Mouse (Mus musculus) forebrain, embryonic 15.5 days (tissue): Measurements from ENCODE around the gene Creg1. TPM values are rescaled to one million over a fixed set of nuclear protein-coding genes. Genes with fewer than 3 reads are reported as not detected.

Experiments used
- ATAC-seq: fragments of 200-750 bp; cut with Nextera tagmentation; replicated peaks from 2 replicates; pipeline ENCODE4 v1.8.0; 2017; ENCODE audit warnings: mild to moderate bottlenecking, moderate TSS enrichment, moderate library complexity
- H3K27ac ChIP-seq: fragments of 300-500 bp; sonication (generic); replicated peaks from 2 replicates; pipeline ENCODE4 v1.5.1; 2015; ENCODE audit warnings: mild to moderate bottlenecking, inconsistent platforms
- H3K27me3 ChIP-seq: fragments of 300-500 bp; sonication (generic); 2 replicates; pipeline ENCODE4 v1.6.1; 2015; ENCODE audit warnings: inconsistent platforms
- H3K36me3 ChIP-seq: fragments of 300-500 bp; sonication (generic); 2 replicates; pipeline ENCODE4 v1.6.1; 2015; ENCODE audit warnings: mild to moderate bottlenecking, inconsistent platforms
- H3K4me1 ChIP-seq: fragments of 300-500 bp; sonication (generic); 2 replicates; pipeline ENCODE4 v1.6.1; 2015; ENCODE audit warnings: inconsistent platforms
- H3K4me2 ChIP-seq: fragments of 300-500 bp; sonication (generic); replicated peaks from 2 replicates; pipeline ENCODE4 v1.6.1; 2015; ENCODE audit warnings: mild to moderate bottlenecking, inconsistent platforms
- H3K4me3 ChIP-seq: fragments of 300-500 bp; sonication (generic); 2 replicates; pipeline ENCODE4 v1.5.1; 2015; ENCODE audit warnings: mild to moderate bottlenecking, inconsistent platforms
- H3K9ac ChIP-seq: fragments of 300-500 bp; sonication (generic); replicated peaks from 2 replicates; pipeline ENCODE4 v1.6.1; 2015; ENCODE audit warnings: mild to moderate bottlenecking, inconsistent platforms
- H3K9me3 ChIP-seq: fragments of 300-500 bp; sonication (generic); 2 replicates; pipeline ENCODE4 v1.6.1; 2016; ENCODE audit warnings: inconsistent platforms
- WGBS: fragments of 180-500 bp; shearing (Covaris S2); methylation state at CpG from one replicate; pipeline ENCODE4 v1.1.7; 2015; ENCODE audit warnings: mixed read lengths; 5-methylcytosine and 5-hydroxymethylcytosine counted together
- polyA plus RNA-seq: library from polyadenylated mRNA; unstranded; fragments of >200 nt; fragmentation: Nextera tagmentation; extraction: Ambion mirVana; gene quantifications from 2 replicates; pipeline ENCODE4 v1.2.1, GENCODE M21; 2015

The Creg1 gene
- polyA plus RNA-seq, 1 experiment from 2014 or later, result 18.3 TPM

DNA sequence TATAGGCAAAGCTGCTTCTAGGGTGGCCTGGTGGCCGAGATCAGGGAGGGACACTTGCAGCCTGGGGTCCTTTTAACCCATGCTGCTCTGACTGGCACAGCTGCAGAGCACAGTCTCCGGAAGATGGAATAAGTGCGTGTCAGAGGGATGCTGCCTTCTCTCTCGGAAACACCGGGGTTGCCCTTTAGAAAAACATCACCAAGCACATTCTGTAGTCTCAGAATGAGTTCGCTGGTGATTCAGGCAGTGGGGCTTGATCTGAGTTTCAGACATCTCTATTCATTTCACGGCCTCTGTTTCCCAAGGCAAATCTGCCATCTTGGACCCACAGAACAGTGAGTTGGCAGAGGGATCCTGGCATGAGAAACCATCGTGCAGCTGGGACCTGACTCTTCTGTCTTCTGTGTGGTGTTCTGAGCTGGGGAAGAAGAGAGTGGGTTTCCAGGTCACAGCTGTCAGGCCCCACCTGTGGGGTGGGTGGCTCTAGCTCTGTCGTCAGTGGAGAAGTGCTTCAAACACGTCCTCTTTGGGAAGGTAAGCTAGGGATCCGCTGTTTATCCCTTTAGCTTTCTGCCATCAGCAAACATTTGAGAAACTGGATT lies 38.3 kb downstream of the Creg1 start:
- no peak overlapping the region for H3K4me3 ChIP-seq
- H3K4me1 ChIP-seq, result no peaks in the 10 kb centered on the region
- no peak overlapping the region for H3K9ac ChIP-seq
- ATAC-seq, result no peak
- no peaks in the 10 kb centered on the region for H3K36me3 ChIP-seq
- H3K9me3 ChIP-seq, result no peaks in the 10 kb centered on the region
- no peak overlapping the region for H3K4me2 ChIP-seq
- H3K27me3 ChIP-seq, result no peaks in the 10 kb centered on the region
- no peak overlapping the region for H3K27ac ChIP-seq
- 82% methylated on average over 11 of the region's 11 CpGs for WGBS

- Histone ChIP-seq H3K4me1 (no peaks in the 10 kb centered on the region), H3K4me2 (no peak overlapping the region), H3K4me3 (no peak overlapping the region), H3K27ac (no peak overlapping the region), H3K9me3 (no peaks in the 10 kb centered on the region), H3K9ac (no peak overlapping the region), H3K36me3 (no peaks in the 10 kb centered on the region), H3K27me3 (no peaks in the 10 kb centered on the region)
- no peak for ATAC-seq
- 89% methylated on average over 5 of the region's 5 CpGs for WGBS
Observed at GRCm38 (mm10) chr1:165803107-165803506, 39.6 kb downstream of the Creg1 start.

GRCm38 (mm10) chr1:165804133-165804532 lies 40.6 kb downstream of the Creg1 start:
- Histone ChIP-seq H3K4me3 (no peak overlapping the region), H3K9ac (no peak overlapping the region), H3K27me3 (no peaks in the 10 kb centered on the region), H3K36me3 (no peaks in the 10 kb centered on the region), H3K27ac (no peak overlapping the region), H3K4me1 (no peaks in the 10 kb centered on the region), H3K9me3 (no peaks in the 10 kb centered on the region), H3K4me2 (no peak overlapping the region)
- 87% methylated on average over 4 of the region's 4 CpGs for WGBS
- ATAC-seq, result no peak

DNA sequence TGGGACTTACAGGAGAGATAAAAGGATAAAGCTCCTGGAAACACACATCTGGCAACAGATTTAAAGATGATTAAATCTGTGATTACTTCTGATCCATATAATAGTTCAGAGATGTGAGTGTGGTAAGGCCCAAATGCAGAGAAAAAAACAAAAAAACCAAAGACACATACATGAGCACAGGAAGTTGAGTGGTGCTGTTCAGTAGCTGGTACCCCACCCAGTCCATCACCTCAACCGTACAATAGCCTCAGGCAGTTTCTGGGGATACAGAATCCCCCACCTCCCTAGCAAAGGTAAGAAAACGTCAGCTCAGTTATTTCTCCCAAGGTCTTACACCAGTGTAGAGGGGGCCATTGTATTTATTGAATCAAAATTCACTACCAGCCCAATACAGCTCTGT lies 47.1 kb downstream of the Creg1 start:
- H3K4me3 ChIP-seq, result no peak overlapping the region
- no peaks in the 10 kb centered on the region for H3K36me3 ChIP-seq
- WGBS, result 75% methylated on average over 2 of the region's 2 CpGs
- no peak overlapping the region for H3K27ac ChIP-seq
- peaks cover 22% of the 10 kb centered on the region; the same call in 1 of the 2 replicates for H3K27me3 ChIP-seq
- no peak for ATAC-seq
- H3K4me1 ChIP-seq, result peaks cover 21% of the 10 kb centered on the region
- no peaks in the 10 kb centered on the region for H3K9me3 ChIP-seq
- H3K9ac ChIP-seq, result no peak overlapping the region
- H3K4me2 ChIP-seq, result no peak overlapping the region

DNA sequence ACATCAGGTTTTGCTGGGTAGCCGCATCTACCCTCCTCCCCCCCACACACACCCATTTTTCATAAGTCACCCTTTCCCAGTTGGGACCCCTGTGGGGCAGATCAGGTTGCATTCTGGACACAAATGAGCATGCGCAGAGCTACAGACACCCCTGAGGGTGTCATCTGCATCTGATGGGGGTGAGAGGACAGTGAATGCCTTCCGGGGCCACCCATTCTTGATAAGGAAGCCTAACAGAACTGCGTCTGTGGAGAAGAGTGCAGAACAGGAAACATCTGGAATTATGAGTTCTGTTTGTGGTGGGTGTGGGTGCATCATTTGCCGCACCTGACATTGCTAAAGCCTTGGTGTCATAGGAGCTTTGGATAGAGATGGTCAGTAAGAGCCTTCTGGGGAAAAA lies 47.6 kb downstream of the Creg1 start:
- ATAC-seq, result no peak
- no peak overlapping the region for H3K9ac ChIP-seq
- peaks cover 23% of the 10 kb centered on the region; the same call in 1 of the 2 replicates for H3K27me3 ChIP-seq

GRCm38 (mm10) chr1:165812775-165813174 lies 49.2 kb downstream of the Creg1 start:
- 89% methylated on average over 3 of the region's 3 CpGs for WGBS
- Histone ChIP-seq H3K9ac (no peak overlapping the region), H3K27ac (no peak overlapping the region), H3K4me3 (no peak overlapping the region), H3K27me3 (peaks cover 33% of the 10 kb centered on the region), H3K4me2 (no peak overlapping the region), H3K36me3 (no peaks in the 10 kb centered on the region), H3K4me1 (peaks cover 21% of the 10 kb centered on the region), H3K9me3 (no peaks in the 10 kb centered on the region)
- no peak for ATAC-seq

More for the DNA sequence above, 47.6 kb downstream of the Creg1 start:
- H3K27ac ChIP-seq, result no peak overlapping the region
- H3K4me2 ChIP-seq, result no peak overlapping the region
- no peak overlapping the region for H3K4me3 ChIP-seq
- peaks cover 21% of the 10 kb centered on the region for H3K4me1 ChIP-seq
- no peaks in the 10 kb centered on the region for H3K9me3 ChIP-seq
- no peaks in the 10 kb centered on the region for H3K36me3 ChIP-seq
- WGBS, result 96% methylated on average over 5 of the region's 5 CpGs

DNA sequence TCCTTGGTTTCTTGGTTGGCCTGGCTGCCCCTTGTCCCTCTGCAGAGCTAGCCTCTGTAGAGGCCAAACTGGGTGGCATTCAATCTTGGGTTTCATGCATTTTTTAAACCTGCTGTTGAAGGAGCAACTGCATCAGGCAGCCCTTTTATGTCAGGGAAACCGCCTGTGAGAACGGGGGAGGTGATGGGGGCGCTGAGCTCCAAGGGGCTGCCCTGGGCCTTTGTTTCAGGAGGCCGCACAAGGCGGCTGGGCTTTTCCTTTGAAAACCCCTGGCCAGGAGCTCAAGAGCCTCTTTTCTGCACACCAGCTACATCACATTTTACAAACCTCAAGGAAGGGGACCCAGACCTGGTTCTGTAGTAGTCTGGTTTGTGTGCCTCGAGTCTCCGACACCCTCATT lies 50.6 kb downstream of the Creg1 start:
- H3K4me1 ChIP-seq, result peaks cover 21% of the 10 kb centered on the region
- H3K27me3 ChIP-seq, result peaks cover 44% of the 10 kb centered on the region
- no peaks in the 10 kb centered on the region for H3K9me3 ChIP-seq
- peak overlapping the region; percentile 28 for H3K4me2 ChIP-seq
- peak; percentile 69 for ATAC-seq
- H3K9ac ChIP-seq, result 0 out of 2 replicates have a peak overlapping the region, but pooled peaks have one; percentile 25
- peak overlapping the region; percentile 80 for H3K27ac ChIP-seq
- WGBS, result 4% methylated on average over 7 of the region's 7 CpGs
- no peaks in the 10 kb centered on the region for H3K36me3 ChIP-seq
- no peak overlapping the region; the same call in 1 of the 2 replicates for H3K4me3 ChIP-seq

DNA sequence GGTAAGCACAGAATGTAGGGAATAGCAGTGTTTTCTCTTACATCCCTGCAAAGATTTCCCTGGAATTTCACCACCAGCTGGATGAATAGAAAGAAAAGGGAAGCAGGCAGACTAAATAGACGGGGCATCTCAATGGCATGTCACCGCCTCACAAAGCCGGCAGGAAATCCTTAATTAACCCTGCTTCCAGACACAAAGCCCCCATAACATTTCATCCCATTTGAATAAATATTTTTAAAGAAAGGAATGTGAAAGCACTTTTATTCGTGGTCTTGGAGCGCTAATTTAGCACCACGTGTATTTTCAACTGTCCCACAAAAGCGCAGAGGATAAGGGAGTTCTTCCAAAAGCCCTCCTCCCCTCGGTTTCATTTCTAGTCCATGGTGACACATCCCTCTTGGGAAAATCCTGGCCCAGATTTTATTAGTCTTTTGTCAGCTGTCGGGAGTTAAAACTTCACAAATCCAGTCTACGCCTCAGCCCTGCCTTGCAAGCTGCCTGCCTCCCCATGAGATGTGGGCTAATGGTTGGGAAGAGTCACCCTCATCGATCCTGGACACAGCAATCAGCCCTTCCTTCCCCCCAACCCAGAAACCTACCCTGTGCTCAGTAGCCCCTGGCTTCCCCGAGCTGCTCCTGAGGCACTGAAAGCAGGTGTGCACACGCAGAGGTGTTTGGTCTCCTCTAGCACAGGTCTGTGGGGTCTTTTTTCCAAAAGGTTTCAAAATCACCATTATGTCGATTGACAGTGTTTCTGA lies 51.2 kb downstream of the Creg1 start:
- WGBS, result 4% methylated on average over 14 of the region's 14 CpGs
- 0 out of 2 replicates have a peak overlapping the region, but pooled peaks have one; percentile 25 for H3K9ac ChIP-seq
- ATAC-seq, result peak; percentile 67
- peaks cover 21% of the 10 kb centered on the region for H3K4me1 ChIP-seq
- H3K27ac ChIP-seq, result peak overlapping the region; percentile 80
- no peak overlapping the region; the same call in 1 of the 2 replicates for H3K4me3 ChIP-seq
- H3K9me3 ChIP-seq, result no peaks in the 10 kb centered on the region
- H3K36me3 ChIP-seq, result no peaks in the 10 kb centered on the region
- peaks cover 49% of the 10 kb centered on the region for H3K27me3 ChIP-seq
- peak overlapping the region; percentile 28 for H3K4me2 ChIP-seq

GRCm38 (mm10) chr1:165816391-165816790 lies 52.8 kb downstream of the Creg1 start:
- H3K4me3 ChIP-seq, result no peak overlapping the region
- peaks cover 21% of the 10 kb centered on the region for H3K4me1 ChIP-seq
- H3K4me2 ChIP-seq, result no peak overlapping the region
- H3K36me3 ChIP-seq, result no peaks in the 10 kb centered on the region
- no peaks in the 10 kb centered on the region for H3K9me3 ChIP-seq
- H3K27me3 ChIP-seq, result peaks cover 44% of the 10 kb centered on the region
- H3K27ac ChIP-seq, result no peak overlapping the region
- ATAC-seq, result no peak
- no peak overlapping the region for H3K9ac ChIP-seq
- WGBS, result 85% methylated on average over 9 of the region's 9 CpGs

GRCm38 (mm10) chr1:165817264-165817663 lies 53.7 kb downstream of the Creg1 start:
- peaks cover 36% of the 10 kb centered on the region for H3K27me3 ChIP-seq
- 50% methylated on average over 9 of the region's 9 CpGs for whole genome bisulfite sequencing

DNA sequence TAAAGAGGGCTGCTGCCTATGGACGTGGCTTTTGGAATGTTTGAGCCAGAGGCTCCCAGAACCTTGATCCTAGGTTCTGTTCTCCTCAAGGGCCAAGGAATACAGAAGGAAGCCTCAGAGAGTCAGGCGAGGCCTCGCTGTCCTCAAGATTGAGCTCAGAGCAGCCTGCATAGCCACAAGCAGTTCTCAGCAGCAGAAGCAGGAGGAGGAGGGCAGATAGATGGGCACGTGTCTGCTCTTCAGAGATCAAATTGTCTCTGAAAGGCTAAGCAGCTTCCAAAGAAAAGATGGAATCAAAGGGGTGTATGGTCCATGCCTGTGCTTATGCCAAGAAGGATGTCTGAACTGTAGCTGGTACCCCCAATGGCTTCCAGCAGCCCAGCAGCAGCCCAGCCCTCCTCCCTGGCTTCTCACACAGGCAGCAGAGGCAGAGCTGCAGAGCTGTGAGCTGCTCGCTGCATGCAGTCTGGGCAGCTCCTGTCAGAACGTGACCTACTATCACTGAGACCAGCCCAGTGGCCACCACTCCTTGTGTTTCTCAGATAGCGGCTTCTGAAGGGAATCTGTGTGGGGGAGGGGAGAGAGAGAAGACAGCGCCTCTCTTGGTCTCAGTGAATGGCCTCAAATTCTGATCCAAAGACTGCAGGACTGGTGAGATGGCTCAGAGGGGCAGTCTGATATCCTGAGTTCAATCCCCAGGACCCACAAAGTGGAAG lies 54.8 kb downstream of the Creg1 start:
- Histone ChIP-seq H3K9me3 (no peaks in the 10 kb centered on the region), H3K4me2 (no peak overlapping the region), H3K27ac (no peak overlapping the region), H3K4me3 (no peak overlapping the region), H3K36me3 (no peaks in the 10 kb centered on the region), H3K27me3 (peaks cover 33% of the 10 kb centered on the region), H3K9ac (no peak overlapping the region), H3K4me1 (peaks cover 21% of the 10 kb centered on the region)
- WGBS, result 42% methylated on average over 8 of the region's 8 CpGs
- ATAC-seq, result no peak

More at GRCm38 (mm10) chr1:165817264-165817663, 53.7 kb downstream of the Creg1 start:
- no peak for ATAC-seq
- Histone ChIP-seq H3K4me2 (no peak overlapping the region), H3K4me3 (no peak overlapping the region), H3K36me3 (no peaks in the 10 kb centered on the region), H3K4me1 (peaks cover 21% of the 10 kb centered on the region), H3K9me3 (no peaks in the 10 kb centered on the region), H3K27ac (no peak overlapping the region), H3K9ac (no peak overlapping the region)

DNA sequence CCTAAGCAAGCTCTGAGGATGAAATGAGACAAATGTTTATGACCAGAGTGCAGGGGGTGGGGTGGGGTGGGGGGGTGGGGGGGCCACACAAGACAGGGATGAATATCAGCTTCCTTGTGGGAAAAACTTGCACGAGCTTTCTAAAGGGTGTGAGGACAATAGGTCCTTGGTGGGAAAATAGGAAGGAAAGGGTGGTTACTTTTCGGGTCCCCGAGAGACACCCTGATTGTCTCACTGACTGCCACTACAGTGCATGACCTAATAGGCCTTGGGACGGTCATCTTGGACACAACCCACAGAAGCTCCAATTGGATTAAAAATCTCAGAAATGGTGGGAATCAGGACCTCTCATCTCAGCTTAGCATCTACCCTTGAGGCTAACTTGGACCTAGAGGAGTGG lies 55.6 kb downstream of the Creg1 start:
- no peak overlapping the region for H3K4me2 ChIP-seq
- H3K9ac ChIP-seq, result no peak overlapping the region
- ATAC-seq, result no peak
- no peaks in the 10 kb centered on the region for H3K9me3 ChIP-seq
- no peak overlapping the region for H3K4me3 ChIP-seq
- H3K27ac ChIP-seq, result no peak overlapping the region
- no peaks in the 10 kb centered on the region for H3K36me3 ChIP-seq
- H3K27me3 ChIP-seq, result peaks cover 33% of the 10 kb centered on the region
- peaks cover 13% of the 10 kb centered on the region for H3K4me1 ChIP-seq
- 79% methylated on average over 4 of the region's 4 CpGs for WGBS
